Mouse (Mus musculus): ENCODE measurements around the gene Arfgap3. TPM values are rescaled to one million over a fixed set of nuclear protein-coding genes. Genes with fewer than 3 reads are reported as not detected.

Arfgap3 gene
- polyA plus RNA-seq, 1 experiment from 2014 or later = 28.5 TPM

- Histone ChIP-seq H3K36me3 (ENCODE audit: control insufficient read depth, insufficient read depth, low read length) (peaks cover 70% of the 10 kb centered on the region), H3K4me3 (ENCODE audit: control insufficient read depth in 1 of 2, insufficient read depth in 1 of 2, low read depth in 1 of 2, low read length in 2 of 2) (no peak overlapping the region), H3K27me3 (ENCODE audit: control insufficient read depth, insufficient read depth, low read length) (no peaks in the 10 kb centered on the region), H3K9me3 (ENCODE audit: control insufficient read depth, low read length) (no peaks in the 10 kb centered on the region), H3K9ac (ENCODE audit: low read length) (no peak overlapping the region), H3K27ac (replicated peaks in 1 of 2; ENCODE audit: control insufficient read depth in 1 of 2, insufficient read depth in 1 of 2, low read depth in 2 of 2, low read length in 2 of 2) (no peak overlapping the region), H3K4me1 (ENCODE audit: control insufficient read depth in 2 of 2, insufficient read depth in 2 of 2, low read length in 2 of 2) (peaks cover 10 to 19% of the 10 kb centered on the region in 2 experiments; a peak in 3 of 4 replicates), H3K4me2 (ENCODE audit: low read length) (no peak overlapping the region)
- WGBS = 82% methylated on average over 13 of the region's 13 CpGs
- no peak for ATAC-seq (ENCODE audit: insufficient number of reproducible peaks, insufficient read depth, low FRiP score, low read depth)
These were observed 46.2 kb downstream of the Arfgap3 start for GRCm38 (mm10) chr15:83303656-83304484.

GRCm38 (mm10) chr15:83299916-83300582, 50.0 kb downstream of the Arfgap3 start:
- Histone ChIP-seq H3K27ac (replicated peaks in 1 of 2; ENCODE audit: control insufficient read depth in 1 of 2, insufficient read depth in 1 of 2, low read depth in 2 of 2, low read length in 2 of 2) (no peak overlapping the region), H3K4me3 (ENCODE audit: control insufficient read depth in 1 of 2, insufficient read depth in 1 of 2, low read depth in 1 of 2, low read length in 2 of 2) (no peak overlapping the region), H3K27me3 (ENCODE audit: control insufficient read depth, insufficient read depth, low read length) (no peaks in the 10 kb centered on the region), H3K9me3 (ENCODE audit: control insufficient read depth, low read length) (no peaks in the 10 kb centered on the region), H3K9ac (ENCODE audit: low read length) (no peak overlapping the region), H3K4me2 (ENCODE audit: low read length) (no peak overlapping the region), H3K4me1 (ENCODE audit: control insufficient read depth in 2 of 2, insufficient read depth in 2 of 2, low read length in 2 of 2) (peaks cover 8 to 19% of the 10 kb centered on the region in 2 experiments; a peak in 3 of 4 replicates), H3K36me3 (ENCODE audit: control insufficient read depth, insufficient read depth, low read length) (peaks cover 33% of the 10 kb centered on the region)
- WGBS = 46% methylated on average over 10 of the region's 10 CpGs
- no peak for ATAC-seq (ENCODE audit: insufficient number of reproducible peaks, insufficient read depth, low FRiP score, low read depth)

GRCm38 (mm10) chr15:83299450-83299849, 50.6 kb downstream of the Arfgap3 start:
- 48% methylated on average over 7 of the region's 7 CpGs for WGBS
- ATAC-seq (ENCODE audit: insufficient number of reproducible peaks, insufficient read depth, low FRiP score, low read depth) = no peak
- H3K4me1 ChIP-seq (ENCODE audit: control insufficient read depth in 2 of 2, insufficient read depth in 2 of 2, low read length in 2 of 2) = peaks cover 8 to 19% of the 10 kb centered on the region in 2 experiments; a peak in 3 of 4 replicates
- no peaks in the 10 kb centered on the region for H3K27me3 ChIP-seq (ENCODE audit: control insufficient read depth, insufficient read depth, low read length)
- H3K9me3 ChIP-seq (ENCODE audit: control insufficient read depth, low read length) = no peaks in the 10 kb centered on the region
- no peak overlapping the region for H3K4me3 ChIP-seq (ENCODE audit: control insufficient read depth in 1 of 2, insufficient read depth in 1 of 2, low read depth in 1 of 2, low read length in 2 of 2)
- H3K27ac ChIP-seq (replicated peaks in 1 of 2; ENCODE audit: control insufficient read depth in 1 of 2, insufficient read depth in 1 of 2, low read depth in 2 of 2, low read length in 2 of 2) = no peak overlapping the region
- peaks cover 30% of the 10 kb centered on the region for H3K36me3 ChIP-seq (ENCODE audit: control insufficient read depth, insufficient read depth, low read length)
- H3K4me2 ChIP-seq (ENCODE audit: low read length) = no peak overlapping the region
- no peak overlapping the region for H3K9ac ChIP-seq (ENCODE audit: low read length)

GRCm38 (mm10) chr15:83298810-83299209, 51.2 kb downstream of the Arfgap3 start:
- WGBS = 90% methylated on average over 2 of the region's 2 CpGs
- H3K36me3 ChIP-seq (ENCODE audit: control insufficient read depth, insufficient read depth, low read length) = peaks cover 30% of the 10 kb centered on the region
- peaks cover 8 to 14% of the 10 kb centered on the region in 2 experiments; a peak in 3 of 4 replicates for H3K4me1 ChIP-seq (ENCODE audit: control insufficient read depth in 2 of 2, insufficient read depth in 2 of 2, low read length in 2 of 2)
- H3K4me2 ChIP-seq (ENCODE audit: low read length) = no peak overlapping the region
- no peak overlapping the region for H3K27ac ChIP-seq (replicated peaks in 1 of 2; ENCODE audit: control insufficient read depth in 1 of 2, insufficient read depth in 1 of 2, low read depth in 2 of 2, low read length in 2 of 2)
- no peak overlapping the region for H3K4me3 ChIP-seq (ENCODE audit: control insufficient read depth in 1 of 2, insufficient read depth in 1 of 2, low read depth in 1 of 2, low read length in 2 of 2)
- no peak for ATAC-seq (ENCODE audit: insufficient number of reproducible peaks, insufficient read depth, low FRiP score, low read depth)
- H3K9me3 ChIP-seq (ENCODE audit: control insufficient read depth, low read length) = no peaks in the 10 kb centered on the region
- no peaks in the 10 kb centered on the region for H3K27me3 ChIP-seq (ENCODE audit: control insufficient read depth, insufficient read depth, low read length)
- H3K9ac ChIP-seq (ENCODE audit: low read length) = no peak overlapping the region

- Histone ChIP-seq H3K4me2 (ENCODE audit: low read length) (no peak overlapping the region), H3K4me3 (ENCODE audit: control insufficient read depth in 1 of 2, insufficient read depth in 1 of 2, low read depth in 1 of 2, low read length in 2 of 2) (no peak overlapping the region), H3K27me3 (ENCODE audit: control insufficient read depth, insufficient read depth, low read length) (no peaks in the 10 kb centered on the region), H3K27ac (replicated peaks in 1 of 2; ENCODE audit: control insufficient read depth in 1 of 2, insufficient read depth in 1 of 2, low read depth in 2 of 2, low read length in 2 of 2) (no peak overlapping the region), H3K9me3 (ENCODE audit: control insufficient read depth, low read length) (no peaks in the 10 kb centered on the region), H3K9ac (ENCODE audit: low read length) (no peak overlapping the region), H3K36me3 (ENCODE audit: control insufficient read depth, insufficient read depth, low read length) (peaks cover 30% of the 10 kb centered on the region), H3K4me1 (ENCODE audit: control insufficient read depth in 2 of 2, insufficient read depth in 2 of 2, low read length in 2 of 2) (peaks cover 5 to 9% of the 10 kb centered on the region in 2 experiments; a peak in 3 of 4 replicates)
- WGBS = 87% methylated on average over 8 of the region's 8 CpGs
- ATAC-seq (ENCODE audit: insufficient number of reproducible peaks, insufficient read depth, low FRiP score, low read depth) = no peak
These were observed 51.7 kb downstream of the Arfgap3 start for GRCm38 (mm10) chr15:83298313-83298712.

GRCm38 (mm10) chr15:83296771-83297311, 53.2 kb downstream of the Arfgap3 start:
- no peaks in the 10 kb centered on the region for H3K9me3 ChIP-seq (ENCODE audit: control insufficient read depth, low read length)
- H3K27ac ChIP-seq (replicated peaks in 1 of 2; ENCODE audit: control insufficient read depth in 1 of 2, insufficient read depth in 1 of 2, low read depth in 2 of 2, low read length in 2 of 2) = no peak overlapping the region
- no peak overlapping the region for H3K4me2 ChIP-seq (ENCODE audit: low read length)
- no peak overlapping the region for H3K4me3 ChIP-seq (ENCODE audit: control insufficient read depth in 1 of 2, insufficient read depth in 1 of 2, low read depth in 1 of 2, low read length in 2 of 2)
- 59% methylated on average over 7 of the region's 8 CpGs for WGBS
- peaks cover 17% of the 10 kb centered on the region for H3K36me3 ChIP-seq (ENCODE audit: control insufficient read depth, insufficient read depth, low read length)
- no peaks in the 10 kb centered on the region for H3K27me3 ChIP-seq (ENCODE audit: control insufficient read depth, insufficient read depth, low read length)
- ATAC-seq (ENCODE audit: insufficient number of reproducible peaks, insufficient read depth, low FRiP score, low read depth) = no peak
- H3K4me1 ChIP-seq (ENCODE audit: control insufficient read depth in 2 of 2, insufficient read depth in 2 of 2, low read length in 2 of 2) = peaks cover 5 to 9% of the 10 kb centered on the region in 2 experiments; a peak in 3 of 4 replicates
- H3K9ac ChIP-seq (ENCODE audit: low read length) = no peak overlapping the region

- no peak overlapping the region for H3K4me3 ChIP-seq (ENCODE audit: control insufficient read depth in 1 of 2, insufficient read depth in 1 of 2, low read depth in 1 of 2, low read length in 2 of 2)
- 77% methylated on average over 4 of the region's 4 CpGs for WGBS
- no peak overlapping the region for H3K4me2 ChIP-seq (ENCODE audit: low read length)
- no peaks in the 10 kb centered on the region for H3K9me3 ChIP-seq (ENCODE audit: control insufficient read depth, low read length)
- no peak for ATAC-seq (ENCODE audit: insufficient number of reproducible peaks, insufficient read depth, low FRiP score, low read depth)
- H3K27me3 ChIP-seq (ENCODE audit: control insufficient read depth, insufficient read depth, low read length) = no peaks in the 10 kb centered on the region
- peaks cover 14% of the 10 kb centered on the region; the same call in 1 of the 2 replicates for H3K36me3 ChIP-seq (ENCODE audit: control insufficient read depth, insufficient read depth, low read length)
- H3K9ac ChIP-seq (ENCODE audit: low read length) = no peak overlapping the region
- H3K27ac ChIP-seq (replicated peaks in 1 of 2; ENCODE audit: control insufficient read depth in 1 of 2, insufficient read depth in 1 of 2, low read depth in 2 of 2, low read length in 2 of 2) = no peak overlapping the region
- peaks cover 5 to 9% of the 10 kb centered on the region in 2 experiments; a peak in 3 of 4 replicates for H3K4me1 ChIP-seq (ENCODE audit: control insufficient read depth in 2 of 2, insufficient read depth in 2 of 2, low read length in 2 of 2)
These were observed 54.0 kb downstream of the Arfgap3 start for GRCm38 (mm10) chr15:83296050-83296449.
